Mouse (Mus musculus) embryonic facial prominence, embryonic 13.5 days (tissue): ENCODE results near the gene Tnfrsf11a. TPM values are rescaled to one million over a fixed set of nuclear protein-coding genes. Genes with fewer than 3 reads are reported as not detected.
"Not testable (repeated sequence)": the region's sequence is repeated elsewhere in the genome, so short reads cannot be mapped to it uniquely, and the experiment has no call there.

Source experiments
- ATAC-seq: fragments of 200-750 bp; cut with Nextera tagmentation; 2 replicates; pipeline ENCODE4 v1.8.0; 2017; ENCODE audit warnings: low read depth; ENCODE audit not compliant: insufficient number of reproducible peaks, insufficient read depth, low FRiP score, low TSS enrichment
- H3K27ac ChIP-seq: fragments of 300-500 bp; sonication (generic); 2 replicates; pipeline ENCODE4 v1.5.1; 2015; ENCODE audit warnings: moderate library complexity, mild to moderate bottlenecking, inconsistent platforms
- H3K27me3 ChIP-seq: fragments of 300-500 bp; sonication (generic); 2 replicates; pipeline ENCODE4 v1.6.1; 2015; ENCODE audit warnings: mild to moderate bottlenecking, inconsistent platforms
- H3K36me3 ChIP-seq: fragments of 300-500 bp; sonication (generic); 2 replicates; pipeline ENCODE4 v1.6.1; 2015; ENCODE audit warnings: mild to moderate bottlenecking, inconsistent platforms
- H3K4me1 ChIP-seq: fragments of 300-500 bp; sonication (generic); 2 replicates; pipeline ENCODE4 v1.6.1; 2015; ENCODE audit warnings: inconsistent platforms
- H3K4me2 ChIP-seq: fragments of 300-500 bp; sonication (generic); 2 replicates; pipeline ENCODE4 v1.6.1; 2015; ENCODE audit warnings: moderate library complexity, mild to moderate bottlenecking, inconsistent platforms
- H3K4me3 ChIP-seq: fragments of 300-500 bp; sonication (generic); 2 replicates; pipeline ENCODE4 v1.5.1; 2015; ENCODE audit warnings: mild to moderate bottlenecking, inconsistent platforms
- H3K9ac ChIP-seq: fragments of 300-500 bp; sonication (generic); 2 replicates; pipeline ENCODE4 v1.6.1; 2015; ENCODE audit warnings: mild to moderate bottlenecking, inconsistent platforms
- H3K9me3 ChIP-seq: fragments of 300-500 bp; sonication (generic); 2 replicates; pipeline ENCODE4 v1.6.1; 2016; ENCODE audit warnings: inconsistent platforms
- WGBS: fragments of 180-500 bp; shearing (Covaris S2); methylation state at CpG from one replicate; pipeline ENCODE4 v1.1.7; 2015; ENCODE audit warnings: mixed read lengths; 5-methylcytosine and 5-hydroxymethylcytosine counted together
- polyA plus RNA-seq: library from polyadenylated mRNA; unstranded; fragments of >200 nt; fragmentation: Nextera tagmentation; extraction: Ambion mirVana; gene quantifications from 2 replicates; pipeline ENCODE4 v1.2.1, GENCODE M21; 2015

The Tnfrsf11a gene
- polyA plus RNA-seq, 1 experiment from 2014 or later = 0.91 TPM

GRCm38 (mm10) chr1:105790103-105790502 lies 9.6 kb downstream of the Tnfrsf11a start:
- Histone ChIP-seq H3K36me3 (no peaks in the 10 kb centered on the region), H3K9ac (no peak overlapping the region), H3K27me3 (no peaks in the 10 kb centered on the region), H3K9me3 (peaks cover under 1% of the 10 kb centered on the region; the same call in 1 of the 2 replicates), H3K4me2 (no peak overlapping the region), H3K4me1 (no peaks in the 10 kb centered on the region), H3K27ac (no peak overlapping the region), H3K4me3 (no peak overlapping the region)
- 86% methylated on average over 3 of the region's 3 CpGs for WGBS
- ATAC-seq = no peak

DNA sequence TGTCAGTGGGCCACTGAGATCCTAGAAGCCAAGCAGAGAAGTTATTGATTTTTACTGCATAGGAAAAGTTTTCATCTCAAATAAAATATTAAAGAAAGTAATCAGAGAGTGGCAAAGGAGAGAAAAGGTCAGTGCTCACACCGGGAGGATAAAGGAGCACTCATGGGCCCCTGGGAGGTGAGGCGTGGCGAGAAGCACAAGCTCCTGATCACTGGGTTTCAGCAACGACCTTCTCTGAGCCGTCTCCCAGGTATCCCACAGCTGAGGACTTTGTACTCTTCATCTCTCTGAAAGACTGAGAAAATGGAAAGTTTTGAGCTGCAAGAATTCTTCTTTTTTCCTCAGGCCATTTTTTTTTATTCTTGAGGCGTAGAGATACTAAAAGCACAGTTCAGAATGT lies 14.2 kb downstream of the Tnfrsf11a start:
- Histone ChIP-seq H3K4me2 (no peak overlapping the region), H3K9me3 (peaks cover 4% of the 10 kb centered on the region; the same call in 1 of the 2 replicates), H3K4me3 (no peak overlapping the region), H3K9ac (no peak overlapping the region), H3K27me3 (no peaks in the 10 kb centered on the region), H3K27ac (no peak overlapping the region), H3K36me3 (no peaks in the 10 kb centered on the region), H3K4me1 (no peaks in the 10 kb centered on the region)
- no peak for ATAC-seq
- 84% methylated on average over 6 of the region's 6 CpGs for WGBS

DNA sequence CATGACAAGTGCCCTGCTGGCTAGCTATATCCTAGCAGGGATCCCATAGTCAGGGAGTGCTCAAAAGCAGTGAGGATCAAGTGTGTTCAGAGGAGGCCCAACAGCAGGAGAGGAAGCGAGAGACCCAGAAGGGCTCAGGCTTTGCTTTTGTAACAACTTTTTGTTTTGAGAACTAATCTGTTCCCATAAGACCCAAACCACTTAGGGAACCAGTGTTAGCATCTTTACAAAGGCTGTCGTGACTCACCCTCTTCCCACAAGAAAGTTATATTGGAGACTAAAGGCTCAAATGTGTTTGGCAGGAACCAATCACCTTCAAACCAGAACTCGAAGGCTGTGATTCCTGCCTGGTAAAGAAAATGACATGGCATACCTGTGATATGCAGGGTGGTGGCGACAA lies 15.2 kb downstream of the Tnfrsf11a start:
- WGBS = 83% methylated on average over 4 of the region's 4 CpGs
- H3K4me1 ChIP-seq = no peaks in the 10 kb centered on the region
- ATAC-seq = no peak
- H3K36me3 ChIP-seq = no peaks in the 10 kb centered on the region
- no peak overlapping the region for H3K4me3 ChIP-seq
- no peak overlapping the region for H3K4me2 ChIP-seq
- no peaks in the 10 kb centered on the region for H3K27me3 ChIP-seq
- no peak overlapping the region for H3K9ac ChIP-seq
- H3K27ac ChIP-seq = no peak overlapping the region
- peaks cover 4% of the 10 kb centered on the region; the same call in 1 of the 2 replicates for H3K9me3 ChIP-seq

GRCm38 (mm10) chr1:105800570-105800969 lies 20.1 kb downstream of the Tnfrsf11a start:
- WGBS = 90% methylated on average over 6 of the region's 6 CpGs
- H3K4me2 ChIP-seq = no peak overlapping the region
- no peak for ATAC-seq
- no peak overlapping the region for H3K9ac ChIP-seq
- no peaks in the 10 kb centered on the region for H3K4me1 ChIP-seq
- no peaks in the 10 kb centered on the region for H3K27me3 ChIP-seq
- no peaks in the 10 kb centered on the region for H3K36me3 ChIP-seq
- H3K4me3 ChIP-seq = no peak overlapping the region
- H3K9me3 ChIP-seq = no peaks in the 10 kb centered on the region
- no peak overlapping the region for H3K27ac ChIP-seq

GRCm38 (mm10) chr1:105801252-105801651 lies 20.7 kb downstream of the Tnfrsf11a start:
- Histone ChIP-seq H3K4me3 (no peak overlapping the region), H3K27me3 (no peaks in the 10 kb centered on the region), H3K36me3 (no peaks in the 10 kb centered on the region), H3K9ac (no peak overlapping the region), H3K4me1 (no peaks in the 10 kb centered on the region), H3K4me2 (no peak overlapping the region), H3K9me3 (no peaks in the 10 kb centered on the region), H3K27ac (no peak overlapping the region)
- ATAC-seq = no peak

GRCm38 (mm10) chr1:105802941-105803340 lies 22.4 kb downstream of the Tnfrsf11a start:
- no peaks in the 10 kb centered on the region for H3K9me3 ChIP-seq
- H3K4me1 ChIP-seq = no peaks in the 10 kb centered on the region
- no peak overlapping the region for H3K27ac ChIP-seq
- no peak for ATAC-seq
- no peak overlapping the region for H3K4me2 ChIP-seq
- 58% methylated on average over 6 of the region's 6 CpGs for WGBS
- H3K4me3 ChIP-seq = no peak overlapping the region
- no peaks in the 10 kb centered on the region for H3K36me3 ChIP-seq
- no peak overlapping the region for H3K9ac ChIP-seq
- H3K27me3 ChIP-seq = no peaks in the 10 kb centered on the region

- no peak overlapping the region for H3K9ac ChIP-seq
- H3K27me3 ChIP-seq = no peaks in the 10 kb centered on the region
- no peak overlapping the region for H3K27ac ChIP-seq
- H3K36me3 ChIP-seq = no peaks in the 10 kb centered on the region
- no peak for ATAC-seq
- H3K9me3 ChIP-seq = no peaks in the 10 kb centered on the region
- H3K4me2 ChIP-seq = no peak overlapping the region
- 82% methylated on average over 3 of the region's 3 CpGs for WGBS
- no peak overlapping the region for H3K4me3 ChIP-seq
- no peaks in the 10 kb centered on the region for H3K4me1 ChIP-seq
Measured at GRCm38 (mm10) chr1:105804285-105804684, 23.8 kb downstream of the Tnfrsf11a start.

DNA sequence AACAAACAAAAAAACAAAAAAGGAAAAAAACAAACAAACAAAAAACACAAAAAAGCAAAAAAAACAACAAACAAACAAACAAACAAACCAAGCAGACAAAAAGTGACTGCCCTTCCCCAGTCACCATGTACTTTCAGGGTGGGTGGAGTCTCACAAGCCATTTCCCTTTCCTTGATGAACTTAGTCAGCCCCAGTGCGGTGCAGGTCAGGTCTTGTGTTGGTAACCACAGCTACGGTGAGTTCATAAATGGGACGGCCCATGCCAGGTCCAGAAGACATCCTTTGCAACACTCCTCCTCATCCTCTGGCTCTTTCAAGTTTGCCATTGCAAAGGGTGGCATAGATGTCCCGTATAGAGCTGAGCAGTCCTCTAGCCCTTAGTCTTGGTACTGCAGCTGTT lies 25.0 kb downstream of the Tnfrsf11a start:
- Histone ChIP-seq H3K9me3 (no peaks in the 10 kb centered on the region), H3K4me3 (no peak overlapping the region), H3K4me1 (no peaks in the 10 kb centered on the region), H3K4me2 (no peak overlapping the region), H3K36me3 (no peaks in the 10 kb centered on the region), H3K27ac (no peak overlapping the region), H3K9ac (no peak overlapping the region), H3K27me3 (no peaks in the 10 kb centered on the region)
- WGBS = 90% methylated on average over 4 of the region's 4 CpGs
- no peak for ATAC-seq

DNA sequence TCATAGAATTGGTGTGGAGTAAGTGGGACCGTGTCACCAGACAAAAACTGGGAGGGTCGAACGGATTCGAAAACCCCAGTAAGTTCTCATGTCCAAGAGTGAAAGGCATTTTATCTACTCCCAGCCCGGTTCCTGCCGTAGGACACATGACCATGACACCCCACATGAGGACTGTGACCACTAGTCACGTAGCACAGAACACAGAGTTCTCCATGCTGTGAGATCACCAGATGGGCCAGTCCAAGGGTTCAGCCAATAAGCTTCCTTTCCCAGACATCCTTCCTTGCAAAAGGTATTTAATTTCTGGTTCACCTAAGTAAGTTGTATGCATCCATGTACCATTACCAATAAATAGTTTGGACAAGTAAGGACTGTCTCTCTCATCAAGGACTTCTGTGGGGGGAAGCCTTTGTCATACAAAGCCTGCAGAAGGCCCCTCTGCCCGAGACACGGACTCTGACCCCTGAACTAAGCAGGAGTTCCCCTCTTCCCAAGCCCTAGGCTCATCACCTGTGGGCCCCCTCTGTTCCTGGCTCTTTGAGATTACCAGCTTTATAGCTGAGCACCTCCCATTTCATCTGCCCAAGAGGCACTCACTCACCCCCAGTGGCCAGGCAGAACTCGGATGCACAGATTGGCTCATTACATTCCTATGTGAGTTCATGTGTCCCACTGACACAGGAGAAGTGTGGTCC lies 26.7 kb downstream of the Tnfrsf11a start:
- no peaks in the 10 kb centered on the region for H3K9me3 ChIP-seq
- H3K27me3 ChIP-seq = no peaks in the 10 kb centered on the region
- no peak overlapping the region for H3K4me2 ChIP-seq
- no peak overlapping the region for H3K4me3 ChIP-seq
- no peak overlapping the region for H3K9ac ChIP-seq
- no peak for ATAC-seq
- no peaks in the 10 kb centered on the region for H3K4me1 ChIP-seq
- 87% methylated on average over 10 of the region's 10 CpGs for WGBS
- no peaks in the 10 kb centered on the region for H3K36me3 ChIP-seq
- H3K27ac ChIP-seq = no peak overlapping the region

- not testable (repeated sequence) for H3K27ac ChIP-seq, H3K9me3 ChIP-seq, H3K4me2 ChIP-seq, H3K27me3 ChIP-seq, H3K4me3 ChIP-seq, H3K9ac ChIP-seq, H3K4me1 ChIP-seq, H3K36me3 ChIP-seq, ATAC-seq
Measured at GRCm38 (mm10) chr1:105812027-105812426, 31.5 kb downstream of the Tnfrsf11a start.

DNA sequence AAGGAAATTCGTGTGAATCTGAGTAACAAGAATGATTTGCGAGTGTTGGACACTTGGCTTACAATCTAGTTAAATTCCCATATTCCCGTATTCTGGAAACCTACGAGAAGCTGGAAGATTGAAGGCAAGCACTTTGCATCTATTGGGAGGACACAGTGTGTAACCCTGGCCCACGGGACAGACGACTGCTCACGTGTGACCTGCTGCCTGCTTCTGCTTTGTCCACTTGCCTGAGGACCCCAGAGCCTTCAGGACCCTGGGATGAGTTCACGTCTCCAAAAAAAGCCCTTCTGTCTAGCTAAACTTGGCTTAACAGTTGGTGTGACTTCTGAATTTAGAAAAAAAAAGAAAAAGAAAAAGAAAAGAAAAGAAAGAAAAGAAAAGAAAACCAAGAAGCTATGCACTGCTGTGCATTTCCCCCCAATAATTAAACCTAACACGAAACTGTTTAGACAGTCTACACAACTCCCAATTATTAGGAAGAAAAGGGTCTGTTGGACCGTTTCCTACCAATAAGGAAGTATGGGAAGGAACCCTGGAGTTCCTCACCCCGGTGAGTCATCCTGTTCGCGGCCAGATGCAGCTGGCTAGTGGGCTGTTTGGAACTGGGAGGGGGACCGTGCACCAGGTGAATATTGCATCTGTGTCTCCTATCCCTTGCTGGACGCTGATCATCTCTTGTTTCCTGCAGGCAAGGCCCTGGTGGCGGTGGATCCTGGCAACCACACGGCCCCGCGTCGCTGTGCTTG lies 32.6 kb downstream of the Tnfrsf11a start:
- Histone ChIP-seq H3K4me1 (peaks cover 4% of the 10 kb centered on the region; the same call in 1 of the 2 replicates), H3K9me3 (no peaks in the 10 kb centered on the region), H3K27me3 (no peaks in the 10 kb centered on the region), H3K27ac (no peak overlapping the region), H3K9ac (no peak overlapping the region), H3K4me2 (no peak overlapping the region), H3K36me3 (no peaks in the 10 kb centered on the region), H3K4me3 (no peak overlapping the region)
- no peak for ATAC-seq
- WGBS = 82% methylated on average over 20 of the region's 20 CpGs

GRCm38 (mm10) chr1:105813709-105814061 lies 33.2 kb downstream of the Tnfrsf11a start:
- H3K36me3 ChIP-seq = no peaks in the 10 kb centered on the region
- H3K9ac ChIP-seq = no peak overlapping the region
- H3K4me2 ChIP-seq = no peak overlapping the region
- WGBS = 63% methylated on average over 11 of the region's 11 CpGs
- no peak overlapping the region for H3K27ac ChIP-seq
- no peak for ATAC-seq
- no peaks in the 10 kb centered on the region for H3K27me3 ChIP-seq
- H3K9me3 ChIP-seq = no peaks in the 10 kb centered on the region
- no peak overlapping the region for H3K4me3 ChIP-seq
- peaks cover 5% of the 10 kb centered on the region; the same call in 1 of the 2 replicates for H3K4me1 ChIP-seq
